Mouse (Mus musculus) lung, postnatal 0 days (tissue): Measurements from ENCODE around the gene Il1rl2. TPM values are rescaled to one million over a fixed set of nuclear protein-coding genes. Genes with fewer than 3 reads are reported as not detected.
A peak's percentile ranks its signal among the peaks of the same experiment; 100 is the strongest.

Source experiments
- ATAC-seq: fragments of 200-750 bp; cut with Nextera tagmentation; 2 replicates; pipeline ENCODE4 v1.8.0; 2017; ENCODE audit warnings: moderate library complexity
- DNase-seq: peaks from one replicate; pipeline ENCODE4 v3.0.0-alpha.2; 2016; ENCODE audit warnings: low spot score
- H3K27ac ChIP-seq: fragments of 300-500 bp; sonication (generic); 2 replicates; pipeline ENCODE4 v1.5.1; 2014; ENCODE audit warnings: antibody characterized with exemption, mild to moderate bottlenecking, low read length, mixed read lengths
- H3K27me3 ChIP-seq: fragments of 300-500 bp; sonication (generic); replicated peaks from 2 replicates; pipeline ENCODE4 v1.6.1; 2014; ENCODE audit warnings: low read length, mixed read lengths; ENCODE audit not compliant: insufficient read depth
- H3K36me3 ChIP-seq: fragments of 300-500 bp; sonication (generic); 2 replicates; pipeline ENCODE4 v1.6.1; 2014; ENCODE audit warnings: low read length, mixed read lengths; ENCODE audit not compliant: insufficient read depth
- H3K4me1 ChIP-seq: fragments of 300-500 bp; sonication (generic); 2 replicates; pipeline ENCODE4 v1.6.1; 2014; ENCODE audit warnings: antibody characterized with exemption, low read depth, low read length, mixed read lengths; ENCODE audit not compliant: insufficient read depth
- H3K4me2 ChIP-seq: fragments of 300-500 bp; sonication (generic); replicated peaks from 2 replicates; pipeline ENCODE4 v1.6.1; 2014; ENCODE audit warnings: low read depth, mild to moderate bottlenecking, low read length, moderate library complexity, mixed read lengths
- H3K4me3 ChIP-seq: fragments of 300-500 bp; sonication (generic); 2 replicates; pipeline ENCODE4 v1.5.1; 2014; ENCODE audit warnings: low read depth, low read length
- H3K9ac ChIP-seq: fragments of 300-500 bp; sonication (generic); replicated peaks from 2 replicates; pipeline ENCODE4 v1.6.1; 2014; ENCODE audit warnings: low read depth, mild to moderate bottlenecking
- H3K9me3 ChIP-seq: fragments of 300-500 bp; sonication (generic); 2 replicates; pipeline ENCODE4 v1.6.1; 2016; ENCODE audit warnings: low read length, mixed read lengths
- CTCF ChIP-seq: IDR thresholded peaks from 2 replicates; pipeline ENCODE4 v1.5.1; 2016; ENCODE audit warnings: antibody characterized with exemption, mild to moderate bottlenecking
- EP300 ChIP-seq: IDR thresholded peaks from 2 replicates; pipeline ENCODE4 v1.6.1; 2016; ENCODE audit warnings: antibody characterized with exemption, mild to moderate bottlenecking, control low read depth
- WGBS: fragments of 180-500 bp; shearing (Covaris S2); extraction: QIAGEN DNeasy Blood & Tissue Kit; methylation state at CpG from one replicate; pipeline ENCODE4 v1.1.7; 2014; 5-methylcytosine and 5-hydroxymethylcytosine counted together
- polyA plus RNA-seq: library from polyadenylated mRNA; unstranded; fragments of >200 nt; fragmentation: Nextera tagmentation; extraction: Ambion mirVana; gene quantifications from 2 replicates; pipeline ENCODE4 v1.2.1, GENCODE M21; 2015

Il1rl2 gene
- polyA plus RNA-seq, 1 experiment from 2014 or later, result 8.2 TPM

DNA sequence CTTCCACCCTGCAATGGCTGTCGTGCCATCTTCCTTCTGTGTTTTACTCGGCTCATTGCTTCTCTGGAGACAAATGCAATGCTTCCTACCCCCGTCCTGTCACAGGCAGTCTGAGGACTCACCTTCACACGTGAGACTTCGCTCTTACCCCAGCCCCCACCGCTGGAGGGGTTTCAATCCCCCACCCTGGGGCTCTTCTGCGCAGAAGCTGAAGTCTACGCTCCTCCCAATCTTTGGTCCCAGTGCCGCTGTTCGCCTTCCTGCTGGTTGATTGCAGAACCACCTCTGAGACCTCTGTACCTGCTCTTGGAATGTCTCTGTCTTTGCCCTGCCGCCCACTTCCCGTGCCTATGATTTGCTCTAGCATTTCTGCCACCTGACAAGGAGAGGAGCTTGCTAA, 10.4 kb upstream of the Il1rl2 start:
- TF ChIP-seq EP300 (no peak), CTCF (no peak)
- Histone ChIP-seq H3K9me3 (no peaks in the 10 kb centered on the region), H3K27me3 (no peaks in the 10 kb centered on the region), H3K9ac (no peak overlapping the region), H3K4me1 (no peaks in the 10 kb centered on the region), H3K4me2 (no peak overlapping the region), H3K36me3 (peaks cover 6% of the 10 kb centered on the region; the same call in 1 of the 2 replicates), H3K4me3 (no peak overlapping the region), H3K27ac (no peak overlapping the region)
- DNase-seq, result no peak
- 75% methylated on average over 12 of the region's 12 CpGs for WGBS
- no peak for ATAC-seq

DNA sequence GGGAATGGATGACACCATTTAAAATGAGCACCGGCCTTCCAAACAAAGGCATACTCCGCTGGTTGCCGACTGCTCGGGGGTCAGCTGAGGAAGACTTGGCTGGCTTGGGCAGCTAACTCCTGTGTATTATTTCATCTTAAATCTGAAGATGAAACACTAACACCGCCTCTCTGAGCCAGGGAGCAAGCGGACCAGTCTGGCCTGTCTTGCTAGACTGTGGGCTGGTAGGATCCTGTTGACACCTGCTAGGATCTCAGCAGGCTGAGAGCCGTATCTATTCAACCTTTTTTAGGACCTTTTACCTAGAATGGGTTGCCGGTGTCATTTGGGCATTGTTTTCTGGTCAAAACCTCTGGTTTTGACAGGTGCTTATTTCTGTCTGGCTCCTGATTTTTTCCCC, 6.8 kb upstream of the Il1rl2 start:
- Histone ChIP-seq H3K4me1 (no peaks in the 10 kb centered on the region), H3K36me3 (peaks cover 6% of the 10 kb centered on the region; the same call in 1 of the 2 replicates), H3K27ac (no peak overlapping the region), H3K27me3 (no peaks in the 10 kb centered on the region), H3K4me3 (no peak overlapping the region), H3K4me2 (no peak overlapping the region), H3K9ac (no peak overlapping the region), H3K9me3 (no peaks in the 10 kb centered on the region)
- WGBS, result 80% methylated on average over 8 of the region's 8 CpGs
- ATAC-seq (no peak), DNase-seq (no peak)
- TF ChIP-seq CTCF (no peak), EP300 (no peak)

- no peaks in the 10 kb centered on the region for H3K36me3 ChIP-seq
- H3K27ac ChIP-seq, result no peak overlapping the region
- WGBS, result 65% methylated on average over 6 of the region's 6 CpGs
- 0 out of 2 replicates have a peak, but pooled peaks cover 5% of the 10 kb centered on the region for H3K4me1 ChIP-seq
- H3K4me2 ChIP-seq, result no peak overlapping the region
- no peaks in the 10 kb centered on the region for H3K9me3 ChIP-seq
- peak; percentile 35 for DNase-seq
- H3K4me3 ChIP-seq, result no peak overlapping the region
- no peaks in the 10 kb centered on the region for H3K27me3 ChIP-seq
- ATAC-seq, result no peak
- H3K9ac ChIP-seq, result no peak overlapping the region
- TF ChIP-seq EP300, result no peak
- TF ChIP-seq CTCF, result no peak
Observed at GRCm38 (mm10) chr1:40321824-40322223, 2.6 kb upstream of the Il1rl2 start.

GRCm38 (mm10) chr1:40322543-40322942, 1.9 kb upstream of the Il1rl2 start:
- no peak overlapping the region for H3K4me2 ChIP-seq
- H3K9ac ChIP-seq, result no peak overlapping the region
- no peaks in the 10 kb centered on the region for H3K36me3 ChIP-seq
- TF ChIP-seq EP300 (no peak), CTCF (no peak)
- H3K4me1 ChIP-seq, result 0 out of 2 replicates have a peak, but pooled peaks cover 5% of the 10 kb centered on the region
- no peaks in the 10 kb centered on the region for H3K27me3 ChIP-seq
- no peaks in the 10 kb centered on the region for H3K9me3 ChIP-seq
- no peak overlapping the region for H3K27ac ChIP-seq
- no peak overlapping the region for H3K4me3 ChIP-seq
- DNase-seq (no peak), ATAC-seq (no peak)
- WGBS, result 78% methylated on average over 3 of the region's 3 CpGs

- 0 out of 2 replicates have a peak, but pooled peaks cover 5% of the 10 kb centered on the region for H3K4me1 ChIP-seq
- peak overlapping the region; percentile 37 for H3K9ac ChIP-seq
- no peaks in the 10 kb centered on the region for H3K36me3 ChIP-seq
- no peaks in the 10 kb centered on the region for H3K9me3 ChIP-seq
- ATAC-seq, result peak; percentile 25
- peak overlapping the region; percentile 75 for H3K4me2 ChIP-seq
- H3K4me3 ChIP-seq, result peak overlapping the region; percentile 41
- 1% methylated on average over 22 of the region's 22 CpGs for WGBS
- H3K27me3 ChIP-seq, result no peaks in the 10 kb centered on the region
- H3K27ac ChIP-seq, result peak overlapping the region; percentile 15; the same call in 1 of the 2 replicates
- TF ChIP-seq CTCF, result no peak
- TF ChIP-seq EP300, result no peak
- DNase-seq, result peak; percentile 25
Observed at GRCm38 (mm10) chr1:40324955-40325702, 719 bp downstream of the Il1rl2 start.

DNA sequence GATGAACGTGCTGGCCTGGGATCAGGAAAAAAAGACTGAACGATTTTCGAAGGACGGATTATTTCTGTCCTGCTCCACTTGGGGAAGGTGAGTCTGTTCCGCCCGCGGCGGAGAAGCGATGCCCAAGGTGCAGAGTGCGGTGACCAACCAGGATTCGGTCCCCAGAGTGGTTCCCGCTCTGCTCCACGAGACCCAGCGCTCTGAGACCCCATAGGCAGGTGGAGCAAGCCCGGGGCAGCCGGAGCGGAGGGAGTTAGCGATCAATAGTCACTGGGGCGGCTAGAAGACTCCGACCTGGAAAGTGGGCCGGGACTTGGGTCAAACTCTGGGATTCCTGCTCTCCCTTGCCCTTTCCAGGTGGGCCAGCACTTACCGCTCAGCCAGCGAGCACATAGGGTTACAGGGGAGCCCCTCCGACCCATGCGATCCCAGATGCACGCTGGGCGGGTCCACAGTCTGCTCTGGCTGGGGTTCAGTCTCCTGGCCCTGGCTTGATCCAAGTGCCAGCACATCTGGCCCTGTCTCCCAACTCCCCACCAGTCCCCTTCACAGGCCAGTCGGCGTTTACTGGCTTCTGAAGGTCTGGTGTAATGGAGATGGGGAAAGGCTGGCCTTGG, 1.4 kb downstream of the Il1rl2 start:
- H3K4me1 ChIP-seq, result 0 out of 2 replicates have a peak, but pooled peaks cover 5% of the 10 kb centered on the region
- WGBS, result 14% methylated on average over 29 of the region's 29 CpGs
- no peak overlapping the region for H3K27ac ChIP-seq
- H3K36me3 ChIP-seq, result no peaks in the 10 kb centered on the region
- H3K27me3 ChIP-seq, result no peaks in the 10 kb centered on the region
- H3K4me3 ChIP-seq, result peak overlapping the region; percentile 41
- ATAC-seq (0 out of 2 replicates have a peak, but pooled peaks have one; percentile 17), DNase-seq (peak; percentile 26)
- TF ChIP-seq CTCF (no peak), EP300 (no peak)
- H3K9me3 ChIP-seq, result no peaks in the 10 kb centered on the region
- peak overlapping the region; percentile 75 for H3K4me2 ChIP-seq
- H3K9ac ChIP-seq, result peak overlapping the region; percentile 37; the same call in 1 of the 2 replicates
